Mouse (Mus musculus) intestine, postnatal 0 days (tissue): ENCODE results near the gene Fam227a. TPM values are rescaled to one million over a fixed set of nuclear protein-coding genes. Genes with fewer than 3 reads are reported as not detected.

Experiments
- ATAC-seq: fragments of 200-750 bp; cut with Nextera tagmentation; 2 replicates; pipeline ENCODE4 v1.8.0; 2017; ENCODE audit warnings: mild to moderate bottlenecking, moderate TSS enrichment, moderate library complexity
- H3K27ac ChIP-seq: fragments of 300-500 bp; sonication (generic); 2 replicates; pipeline ENCODE4 v1.5.1; 2014; ENCODE audit warnings: mild to moderate bottlenecking, low read depth, low read length, moderate library complexity
- H3K27me3 ChIP-seq: fragments of 300-500 bp; sonication (generic); replicated peaks from 2 replicates; pipeline ENCODE4 v1.6.1; 2014; ENCODE audit warnings: low read length, mixed read lengths; ENCODE audit not compliant: control insufficient read depth, insufficient read depth
- H3K36me3 ChIP-seq: fragments of 300-500 bp; sonication (generic); 2 replicates; pipeline ENCODE4 v1.6.1; 2014; ENCODE audit warnings: mild to moderate bottlenecking, moderate library complexity; ENCODE audit not compliant: control insufficient read depth, insufficient read depth
- H3K4me1 ChIP-seq: fragments of 300-500 bp; sonication (generic); replicated peaks from 2 replicates; pipeline ENCODE4 v1.6.1; 2014; ENCODE audit warnings: antibody characterized with exemption, low read length, mixed read lengths; ENCODE audit not compliant: control insufficient read depth, insufficient read depth
- H3K4me2 ChIP-seq: fragments of 300-500 bp; sonication (generic); replicated peaks from 2 replicates; pipeline ENCODE4 v1.6.1; 2014; ENCODE audit warnings: low read depth, mild to moderate bottlenecking, moderate library complexity
- H3K4me3 ChIP-seq: fragments of 300-500 bp; sonication (generic); 2 replicates; pipeline ENCODE4 v1.5.1; 2014; ENCODE audit warnings: low read depth, low read length
- H3K9ac ChIP-seq: fragments of 300-500 bp; sonication (generic); 2 replicates; pipeline ENCODE4 v1.6.1; 2014; ENCODE audit warnings: mild to moderate bottlenecking, low read depth, low read length
- H3K9me3 ChIP-seq: fragments of 300-500 bp; sonication (generic); 2 replicates; pipeline ENCODE4 v1.6.1; 2016; ENCODE audit warnings: mixed run types; ENCODE audit not compliant: control insufficient read depth
- CTCF ChIP-seq: sonication (generic); IDR thresholded peaks from 2 replicates; pipeline ENCODE4 v1.5.1; 2016; ENCODE audit warnings: low read depth, mild to moderate bottlenecking, control low read depth, antibody characterized with exemption, moderate library complexity
- WGBS: fragments of 180-500 bp; shearing (Covaris S2); extraction: QIAGEN DNeasy Blood & Tissue Kit; methylation state at CpG from one replicate; pipeline ENCODE4 v1.1.7; 2014; 5-methylcytosine and 5-hydroxymethylcytosine counted together
- polyA plus RNA-seq: library from polyadenylated mRNA; unstranded; fragments of >200 nt; fragmentation: Nextera tagmentation; extraction: Ambion mirVana; gene quantifications from 2 replicates; pipeline ENCODE4 v1.2.1, GENCODE M21; 2015

Gene Fam227a
- polyA plus RNA-seq, 1 experiment from 2014 or later, result 0.27 TPM

DNA sequence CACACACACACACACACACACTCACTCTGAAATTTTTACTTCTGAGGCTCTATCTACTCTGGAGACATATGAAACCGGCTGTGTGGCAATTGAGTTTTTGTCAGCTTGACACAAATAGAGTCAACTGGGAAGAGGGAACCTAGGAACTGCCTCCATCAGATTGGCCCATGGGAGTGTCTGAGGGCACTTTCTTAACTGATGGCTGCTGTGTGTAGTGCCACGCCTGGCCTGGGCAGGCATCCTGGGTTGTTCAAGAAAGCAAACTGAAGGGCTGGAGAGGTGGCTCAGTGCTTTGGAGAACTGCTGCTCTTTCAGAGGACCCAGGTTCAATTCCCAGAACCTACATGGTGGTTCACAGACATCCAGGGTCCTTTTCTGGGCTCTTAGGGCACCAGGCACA lies 13.3 kb downstream of the Fam227a start:
- no peak for ATAC-seq
- no peak overlapping the region for H3K27ac ChIP-seq
- H3K9ac ChIP-seq, result no peak overlapping the region
- no peaks in the 10 kb centered on the region for H3K9me3 ChIP-seq
- no peaks in the 10 kb centered on the region for H3K4me1 ChIP-seq
- no peak for TF ChIP-seq CTCF
- H3K4me2 ChIP-seq, result no peak overlapping the region
- 69% methylated on average over 2 of the region's 2 CpGs for WGBS
- H3K36me3 ChIP-seq, result no peaks in the 10 kb centered on the region
- no peak overlapping the region for H3K4me3 ChIP-seq
- no peaks in the 10 kb centered on the region for H3K27me3 ChIP-seq

DNA sequence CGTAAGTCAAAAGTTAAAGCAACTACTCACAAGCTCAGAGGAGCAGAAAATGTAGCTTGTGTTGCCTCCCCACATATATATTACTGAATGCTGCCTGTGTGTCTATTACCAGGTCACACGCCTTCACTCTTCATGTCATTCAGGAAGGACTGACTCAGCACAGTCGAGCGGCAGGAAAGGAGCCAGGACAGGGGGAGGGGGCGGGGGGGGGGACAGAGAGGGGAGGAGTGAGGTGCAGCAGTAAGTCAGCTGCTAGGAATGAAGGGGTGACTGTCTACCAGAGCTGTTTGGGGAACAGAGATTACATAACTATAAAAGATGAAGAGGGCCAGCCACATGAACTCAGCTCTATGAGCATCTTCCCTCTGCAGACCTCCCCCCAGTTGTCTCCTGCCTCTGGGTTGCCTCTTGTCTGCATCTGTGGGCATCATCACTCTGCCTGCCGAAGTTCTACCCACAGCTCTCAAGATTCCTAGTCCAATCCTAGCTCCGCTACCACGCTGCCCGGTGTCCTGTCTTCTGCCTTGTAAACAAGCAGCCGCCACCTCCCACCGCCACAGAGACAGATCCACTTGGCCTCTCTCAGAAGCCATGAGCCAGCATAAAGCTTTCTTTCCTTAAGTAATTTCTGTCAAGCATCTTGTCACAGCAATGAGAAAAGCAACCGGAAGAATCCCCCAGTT lies 17.5 kb downstream of the Fam227a start:
- no peak for TF ChIP-seq CTCF
- Histone ChIP-seq H3K36me3 (no peaks in the 10 kb centered on the region), H3K9ac (no peak overlapping the region), H3K27ac (no peak overlapping the region), H3K9me3 (no peaks in the 10 kb centered on the region), H3K4me3 (no peak overlapping the region), H3K4me2 (no peak overlapping the region), H3K4me1 (no peaks in the 10 kb centered on the region), H3K27me3 (no peaks in the 10 kb centered on the region)
- 61% methylated on average over 12 of the region's 12 CpGs for whole genome bisulfite sequencing
- no peak for ATAC-seq

DNA sequence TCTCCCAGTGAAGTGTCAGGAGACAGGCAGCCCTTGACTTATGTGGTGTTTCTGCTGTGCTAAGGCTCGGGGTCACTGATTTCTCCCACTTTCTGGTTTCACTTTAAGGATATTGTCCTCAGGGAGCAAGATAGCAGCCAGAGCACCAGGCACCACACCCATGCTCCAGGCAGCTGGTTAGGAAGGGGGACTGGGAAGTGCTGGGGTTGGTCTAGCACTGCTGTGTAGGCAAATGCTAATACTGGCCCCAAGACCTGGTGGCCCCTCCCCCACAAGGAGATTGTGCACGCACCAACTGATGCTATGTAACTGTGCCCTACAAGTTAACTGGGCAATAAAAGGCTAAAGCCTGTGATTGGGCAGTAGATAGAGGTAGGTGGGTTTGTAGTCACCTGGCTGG lies 28.3 kb downstream of the Fam227a start:
- H3K4me2 ChIP-seq, result no peak overlapping the region
- no peak for TF ChIP-seq CTCF
- no peak overlapping the region for H3K27ac ChIP-seq
- 42% methylated on average over 2 of the region's 2 CpGs for WGBS
- ATAC-seq, result no peak
- H3K36me3 ChIP-seq, result peaks cover 5% of the 10 kb centered on the region; the same call in 1 of the 2 replicates
- no peaks in the 10 kb centered on the region for H3K27me3 ChIP-seq
- no peak overlapping the region for H3K9ac ChIP-seq
- H3K9me3 ChIP-seq, result no peaks in the 10 kb centered on the region
- no peak overlapping the region for H3K4me3 ChIP-seq
- H3K4me1 ChIP-seq, result no peaks in the 10 kb centered on the region

DNA sequence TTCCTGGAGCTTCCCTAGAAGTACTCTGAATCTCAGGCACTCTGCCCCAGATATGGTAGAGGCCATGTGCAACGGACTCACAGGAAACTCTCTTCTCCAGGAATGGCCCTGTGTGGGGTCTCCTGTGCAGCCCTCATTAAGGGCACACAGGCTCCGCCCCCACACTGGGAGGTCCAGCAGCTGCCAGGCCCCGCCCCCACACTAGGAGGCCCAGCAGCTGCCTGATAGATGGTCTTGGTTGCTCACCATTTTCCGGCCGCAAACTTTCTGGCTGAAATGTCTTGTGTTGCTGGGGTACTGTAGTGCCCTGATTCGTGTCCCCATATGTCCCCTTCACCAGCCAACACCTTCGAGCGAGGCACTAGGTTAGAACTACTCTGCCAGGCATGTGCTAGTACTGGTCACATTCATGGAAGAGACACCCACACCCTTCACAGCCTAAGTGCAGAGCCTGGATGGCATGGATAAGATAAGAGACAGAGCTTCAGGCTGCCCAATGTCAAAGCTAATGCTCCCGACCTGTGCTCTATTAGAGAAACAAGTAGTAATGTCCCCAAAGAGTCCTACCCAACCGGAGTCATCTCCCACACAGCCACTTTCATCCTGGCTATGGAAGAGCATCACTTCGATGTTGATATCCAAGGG lies 38.9 kb downstream of the Fam227a start:
- 79% methylated on average over 11 of the region's 11 CpGs for WGBS

DNA sequence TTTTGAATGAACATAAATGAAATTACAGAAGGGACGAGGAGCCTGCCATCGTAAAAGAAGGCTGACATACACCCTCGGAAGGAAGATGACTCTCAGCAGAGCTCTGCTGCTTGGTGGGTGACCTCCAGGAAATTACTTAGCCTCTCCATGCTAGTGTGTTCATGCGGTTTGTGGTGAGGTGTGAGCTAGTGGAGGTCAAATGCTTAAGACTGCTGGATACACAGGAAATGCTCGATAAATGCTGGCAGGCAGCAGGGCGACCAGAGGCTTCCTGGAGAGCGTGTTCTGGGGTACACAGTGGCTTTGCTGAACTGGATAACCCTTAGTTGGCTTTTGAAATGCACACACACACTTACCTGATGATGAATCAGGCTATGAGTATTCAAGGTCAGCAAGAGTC lies 40.3 kb downstream of the Fam227a start:
- Histone ChIP-seq H3K9ac (no peak overlapping the region), H3K4me1 (no peaks in the 10 kb centered on the region), H3K9me3 (no peaks in the 10 kb centered on the region), H3K27me3 (no peaks in the 10 kb centered on the region), H3K4me2 (no peak overlapping the region), H3K27ac (no peak overlapping the region), H3K36me3 (no peaks in the 10 kb centered on the region), H3K4me3 (no peak overlapping the region)
- WGBS, result 82% methylated on average over 7 of the region's 7 CpGs
- TF ChIP-seq CTCF, result no peak
- ATAC-seq, result no peak

More for the DNA sequence above, 38.9 kb downstream of the Fam227a start:
- Histone ChIP-seq H3K36me3 (no peaks in the 10 kb centered on the region), H3K4me1 (no peaks in the 10 kb centered on the region), H3K4me2 (no peak overlapping the region), H3K9me3 (no peaks in the 10 kb centered on the region), H3K4me3 (no peak overlapping the region), H3K9ac (no peak overlapping the region), H3K27ac (no peak overlapping the region), H3K27me3 (no peaks in the 10 kb centered on the region)
- TF ChIP-seq CTCF, result no peak
- no peak for ATAC-seq

DNA sequence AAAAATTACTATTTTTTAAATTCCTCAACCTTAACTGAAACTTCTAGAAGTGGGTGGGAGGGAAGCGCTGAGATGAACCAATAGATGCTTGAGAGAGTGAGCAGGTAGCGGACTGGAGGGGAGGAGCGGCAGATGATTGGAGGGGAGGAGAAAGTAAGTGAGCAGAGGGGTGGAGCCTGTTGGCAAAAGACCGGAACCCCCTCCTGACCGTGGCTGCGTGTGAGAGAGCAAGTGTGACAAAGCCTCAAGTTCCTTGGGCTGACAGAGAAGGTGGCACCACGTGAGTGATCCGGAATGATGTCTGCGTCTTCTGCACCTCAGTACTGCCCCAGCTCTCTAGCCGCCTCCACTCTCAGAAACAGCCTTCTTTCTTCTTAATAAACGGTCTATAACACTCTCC lies 41.6 kb downstream of the Fam227a start:
- TF ChIP-seq CTCF, result no peak
- Histone ChIP-seq H3K4me2 (no peak overlapping the region), H3K4me3 (no peak overlapping the region), H3K4me1 (no peaks in the 10 kb centered on the region), H3K27me3 (no peaks in the 10 kb centered on the region), H3K36me3 (no peaks in the 10 kb centered on the region), H3K9ac (no peak overlapping the region), H3K27ac (no peak overlapping the region), H3K9me3 (no peaks in the 10 kb centered on the region)
- 83% methylated on average over 11 of the region's 11 CpGs for WGBS
- ATAC-seq, result no peak
